Mouse (Mus musculus) monocyte, adult 59 days (primary cell): ENCODE data around the gene Cog7. TPM values are rescaled to one million over a fixed set of nuclear protein-coding genes. Genes with fewer than 3 reads are reported as not detected.

Experiments used
- total RNA-seq, 2 experiments: library from RNA; stranded (reverse); gene quantifications; one replicate each; pipeline ENCODE4 v1.2.4; 2023

Cog7 gene
- total RNA-seq: 10 to 100 TPM; 18.4 to 18.5 TPM

DNA sequence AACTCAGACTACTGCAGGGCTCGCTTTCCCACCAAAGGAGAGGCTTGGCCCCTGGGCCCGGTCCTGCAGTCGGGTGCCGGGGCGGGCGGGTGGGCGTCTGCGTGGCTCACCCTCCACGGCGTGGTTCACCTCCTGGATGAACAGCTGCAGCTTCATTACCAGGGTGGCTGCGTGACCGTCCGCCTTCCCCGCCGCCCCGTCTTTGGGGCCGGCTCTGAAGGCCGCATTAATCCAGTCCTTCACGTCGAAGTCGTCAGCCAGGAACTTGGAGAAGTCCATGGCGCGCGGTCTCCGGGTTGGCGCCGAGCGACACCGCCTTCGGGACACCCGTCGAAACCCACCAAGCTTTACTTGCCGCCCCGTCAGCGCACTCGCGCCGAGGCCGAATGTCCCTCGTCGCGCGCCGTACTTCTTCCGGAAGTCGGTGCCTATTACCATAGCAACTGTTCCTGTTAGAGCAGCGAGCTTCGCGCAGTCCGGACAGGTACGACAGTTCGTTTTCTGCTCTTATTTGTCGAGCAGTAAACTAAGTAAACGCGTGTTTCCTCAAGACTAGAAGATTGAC lies at the start of gene Cog7:
Cog7 (minus strand) TSS at position 405 of the 565 bp plus-strand sequence.

DNA sequence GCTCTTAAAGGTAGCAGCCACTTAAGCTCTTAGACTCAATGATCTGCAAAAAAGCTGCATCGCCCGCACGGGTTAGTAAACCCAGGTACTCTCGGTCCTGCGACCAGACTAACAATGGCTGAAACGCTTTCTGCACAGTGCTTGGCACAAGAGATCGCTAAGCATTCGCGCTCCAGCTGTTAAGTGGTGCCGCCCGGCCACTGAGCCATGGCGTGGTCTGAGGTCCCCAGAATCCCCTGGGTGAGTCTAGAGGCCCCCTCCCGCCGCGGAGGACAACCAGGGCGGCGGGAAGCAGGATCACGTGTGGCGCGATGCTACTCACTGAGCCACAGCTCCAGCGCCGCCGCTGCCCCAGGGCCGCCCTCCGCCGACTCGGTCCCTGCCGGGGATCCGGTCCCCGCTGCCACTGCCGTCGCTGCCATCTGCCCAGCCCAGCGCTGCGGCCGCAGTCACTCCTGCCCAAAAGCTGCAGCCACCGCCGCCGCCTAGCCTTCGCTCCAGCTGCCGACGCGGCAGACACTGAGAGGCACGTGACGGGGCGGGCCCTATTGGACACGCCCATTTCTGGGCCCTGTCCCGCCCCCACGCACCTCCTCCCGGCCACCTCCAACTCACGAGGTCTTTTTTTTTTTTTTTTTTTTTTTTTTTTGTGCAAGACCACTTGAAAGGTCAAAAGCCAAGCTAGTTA lies 39.3 kb upstream of the Cog7 start, which contains the start of gene Gga2:
Gga2 (minus strand) TSS at position 556 of the 688 bp plus-strand sequence.

DNA sequence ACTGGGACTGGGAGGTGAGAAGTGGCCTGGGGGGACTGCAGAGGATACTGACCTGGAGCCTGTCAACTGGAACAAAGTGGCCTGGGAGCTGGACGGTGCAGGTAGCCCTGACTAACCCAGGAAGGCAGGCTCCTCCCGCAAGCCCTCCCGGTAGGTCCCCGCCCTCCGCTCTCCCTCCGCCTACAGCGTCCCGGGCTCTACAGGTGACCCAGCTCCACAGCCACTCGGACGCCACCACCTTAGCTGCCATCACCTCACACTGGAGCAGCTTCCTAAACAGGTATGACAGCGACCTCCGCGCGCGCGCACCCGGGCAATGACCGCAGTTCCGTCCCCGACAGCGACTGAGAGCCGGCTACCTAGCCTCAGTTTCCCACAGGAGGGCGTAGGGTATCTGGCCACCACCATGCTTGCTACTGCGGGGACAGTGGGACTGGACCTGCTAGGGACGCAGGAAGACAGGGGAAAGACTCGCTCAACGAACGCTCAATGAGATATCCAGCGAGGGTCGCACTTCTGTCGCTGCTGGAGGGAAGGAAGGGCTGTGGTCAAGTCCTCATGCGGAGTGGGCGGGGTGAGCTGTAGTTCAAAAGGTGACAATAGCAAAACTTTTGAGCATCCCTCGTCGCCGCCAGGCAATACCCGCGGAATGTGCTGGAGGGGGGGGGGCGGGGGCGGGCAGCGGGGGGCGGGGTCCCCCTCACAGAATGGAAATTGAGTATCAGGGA lies 116.5 kb downstream of the Cog7 start, which contains the start of gene Scnn1b:
Scnn1b (plus strand) TSS at position 181 of the 728 bp plus-strand sequence.

Other genes starting within 250 kb of the Cog7 start
- under 1 TPM in 1 of 2 experiments, not detected in 1; 0.16 TPM for gene Scnn1g, start 247.2 kb downstream of the Cog7 start, total RNA-seq
- not detected for gene Scnn1b, start 116.7 kb downstream of the Cog7 start, total RNA-seq
- gene Gga2, start 39.5 kb upstream of the Cog7 start, total RNA-seq: 10 to 100 TPM; 15.7 TPM
- 10 to 100 TPM; 23.3 to 31.2 TPM for gene Ubfd1, start 85.5 kb upstream of the Cog7 start, total RNA-seq
- gene Ears2, start 85.6 kb upstream of the Cog7 start, total RNA-seq: 1 to 10 TPM; 4.0 to 5.1 TPM
- gene Ndufab1, start 120.2 kb upstream of the Cog7 start, total RNA-seq: 10 to 100 TPM; 50.9 to 57.4 TPM
- 1 to 10 TPM; 6.1 to 6.6 TPM for gene Palb2, start 151.3 kb upstream of the Cog7 start, total RNA-seq
- 10 to 100 TPM; 76.0 to 81.4 TPM for gene Dctn5, start 151.3 kb upstream of the Cog7 start, total RNA-seq
- 1 to 10 TPM; 1.9 to 3.0 TPM for gene Plk1, start 177.7 kb upstream of the Cog7 start, total RNA-seq
- not detected for gene Ern2, start 204.5 kb upstream of the Cog7 start, total RNA-seq
- 10 to 100 TPM in 1 of 2 experiments, 1 to 10 TPM in 1; 7.5 to 14.3 TPM for gene Chp2, start 237.8 kb upstream of the Cog7 start, total RNA-seq